Mouse (Mus musculus) layer of hippocampus, postnatal 14 days (tissue): ENCODE data around the gene Stat5b. TPM values are rescaled to one million over a fixed set of nuclear protein-coding genes. Genes with fewer than 3 reads are reported as not detected.

ENCODE experiments used
- DNase-seq, 2 experiments: peaks; one replicate each; pipeline ENCODE4 v3.0.0; 2021 to 2022; ENCODE audit warnings: low spot score in 2 of 2, mixed read lengths in 1 of 2
- total RNA-seq, 2 experiments: library from RNA; stranded (reverse); gene quantifications; 2 replicates each; pipeline ENCODE4 v1.2.3; 2021

Stat5b gene
- total RNA-seq, 2 experiments from 2014 or later: 12.5 to 16.2 TPM

DNA sequence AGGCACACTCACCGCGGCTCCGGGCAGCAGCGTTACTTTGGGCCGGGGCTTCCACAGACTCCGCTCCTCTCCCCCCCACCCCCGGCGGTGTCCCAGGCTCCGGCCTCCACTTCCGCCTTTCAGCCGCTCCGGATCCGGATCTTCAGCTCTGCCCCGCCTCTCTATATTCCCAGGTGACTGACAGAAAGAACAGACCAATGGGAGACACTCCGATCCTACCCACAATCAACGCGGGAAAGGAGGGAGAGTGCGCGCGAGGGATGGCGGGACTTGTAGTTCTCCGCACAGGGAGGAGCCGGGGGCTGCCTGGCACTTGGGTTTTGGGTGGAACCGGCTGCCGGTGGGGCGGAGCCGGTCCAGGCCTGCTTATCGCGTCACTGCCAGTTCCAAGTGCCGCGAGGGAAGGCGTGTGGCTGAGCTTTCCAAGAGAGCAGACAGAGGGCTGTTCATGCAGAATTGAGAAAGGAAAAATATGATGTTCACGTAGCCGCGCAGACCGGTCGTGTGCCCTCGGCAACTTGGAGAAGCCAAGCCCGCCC, 112.4 kb downstream of the Stat5b start, which contains the start of gene Rab5c:
TSS of gene Rab5c (minus strand) at position 150 of the 539 bp plus-strand sequence.
- DNase-seq: peak; percentile 97 to 99

DNA sequence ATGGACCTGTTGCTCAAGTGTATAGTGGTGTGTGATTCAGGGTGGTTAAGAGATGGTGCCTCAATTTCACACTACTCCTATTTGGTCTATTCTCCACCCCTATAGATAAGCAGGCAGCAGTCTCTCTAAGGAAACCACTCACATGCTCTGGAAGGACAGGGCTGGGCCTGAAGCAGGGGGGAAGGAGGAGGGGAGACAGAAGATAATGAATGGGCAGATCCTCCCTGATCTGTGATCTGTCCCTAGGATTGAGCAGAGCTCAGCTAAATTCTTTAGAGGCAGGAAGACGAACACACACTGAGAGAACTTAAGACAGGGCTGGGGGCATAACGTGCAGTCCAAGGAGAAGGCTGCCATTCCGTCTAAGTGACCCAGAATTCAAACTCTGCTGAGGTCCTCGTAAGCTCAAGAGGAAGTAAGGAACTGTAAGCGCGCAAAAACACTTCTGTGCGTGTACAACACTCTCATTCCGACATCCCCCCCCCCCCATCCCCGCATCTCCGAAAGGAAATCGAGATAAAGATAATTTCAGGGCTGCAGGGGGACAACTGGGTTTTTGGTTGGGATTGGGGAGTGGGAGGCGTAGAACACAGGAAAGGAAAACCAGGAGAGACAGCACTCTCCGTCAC, 113.3 kb downstream of the Stat5b start:
- DNase-seq: no peak

DNA sequence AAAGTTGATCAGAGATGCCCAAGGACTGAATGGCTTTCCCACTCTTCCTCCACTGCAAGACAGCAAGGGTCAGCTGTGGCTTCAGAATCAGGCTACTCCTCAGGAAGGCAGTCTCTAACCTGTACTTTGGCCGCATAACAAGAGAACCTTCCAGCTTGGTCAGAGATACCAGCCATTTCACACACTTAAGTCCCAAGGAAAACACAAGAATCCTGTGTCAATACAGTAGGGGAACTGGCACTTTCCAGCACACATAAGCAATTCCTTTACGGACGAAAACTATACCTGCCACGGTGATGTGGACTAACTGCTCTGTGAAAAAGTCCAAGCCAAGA, 113.8 kb downstream of the Stat5b start:
- no peak for DNase-seq

DNA sequence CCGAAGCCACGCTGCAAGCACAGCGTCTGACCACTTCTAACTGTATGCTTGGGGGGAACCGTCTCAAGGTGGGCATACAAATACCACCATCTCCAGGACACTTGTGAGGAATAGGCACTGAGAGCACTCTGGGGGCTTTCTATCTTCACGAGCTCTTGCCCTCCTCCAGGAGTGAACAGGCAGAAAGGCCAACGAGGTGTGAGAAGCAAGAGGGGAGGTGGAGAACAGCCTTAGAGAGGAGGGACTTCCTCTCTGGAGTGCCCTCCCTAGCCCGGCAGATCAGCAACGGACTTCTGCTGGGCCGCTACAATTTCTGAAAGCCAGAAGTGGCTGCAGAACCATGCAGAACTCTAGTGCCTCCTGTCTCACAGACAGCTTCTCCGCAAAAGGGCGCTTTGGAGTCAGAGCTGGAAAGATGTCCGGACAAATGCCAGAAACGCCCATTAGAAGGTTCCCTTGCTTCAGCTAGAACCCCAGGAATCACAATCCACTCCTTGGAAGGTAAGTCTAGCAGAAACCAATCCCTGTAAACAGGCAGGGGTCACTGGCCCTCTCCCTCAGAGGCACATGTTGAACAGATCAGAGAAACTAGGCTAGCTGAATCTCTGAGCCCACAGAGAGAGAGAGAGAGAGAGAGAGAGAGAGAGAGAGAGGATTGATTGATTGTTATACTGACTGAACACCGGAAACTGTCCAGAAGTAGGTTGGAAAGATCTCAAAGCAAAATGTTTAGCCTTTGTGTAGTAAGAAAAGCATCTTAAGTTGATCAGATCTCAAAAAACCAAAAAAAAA, 114.4 kb downstream of the Stat5b start:
- no peak for DNase-seq

DNA sequence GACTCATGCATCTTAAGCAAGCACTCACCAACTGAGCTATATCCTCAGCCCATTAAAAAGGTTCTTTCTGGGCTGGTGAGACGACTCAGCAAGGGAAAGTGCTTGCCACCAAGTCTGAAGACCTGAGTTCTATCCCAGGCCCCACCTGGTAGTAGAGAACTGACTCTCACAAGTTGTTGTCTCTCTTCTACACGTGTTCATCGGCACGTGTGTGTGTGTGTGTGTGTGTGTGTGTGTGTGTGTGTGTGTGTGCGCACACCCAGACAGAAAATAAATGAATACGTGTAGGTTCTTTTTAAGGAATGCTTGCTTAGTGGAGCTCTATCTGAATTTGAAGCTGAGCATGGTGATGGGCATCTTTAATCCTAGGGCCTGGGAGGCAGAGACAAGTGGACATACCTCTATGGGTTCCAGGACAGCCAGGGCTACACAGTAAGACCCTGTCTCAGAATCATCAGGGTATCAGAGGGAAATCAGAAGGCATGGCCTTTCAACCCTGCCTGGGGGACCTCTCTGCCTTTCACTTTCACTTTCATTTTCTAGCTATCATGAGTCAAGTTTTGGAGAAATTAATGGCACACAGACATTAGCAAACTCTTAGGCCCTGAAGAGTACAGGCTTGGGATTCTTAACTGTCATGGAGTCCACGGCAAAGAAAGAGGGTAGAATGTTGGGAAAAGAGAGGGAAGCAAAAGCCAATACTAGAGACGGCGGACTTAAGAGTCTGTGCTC, 115.2 kb downstream of the Stat5b start:
- no peak for DNase-seq

Other genes with a start within 250 kb of the Stat5b start
- 10 to 100 TPM; 22.8 to 23.0 TPM for gene Nkiras2, start 231.5 kb downstream of the Stat5b start, total RNA-seq
- 100 to 1,000 TPM; 237 to 253 TPM for gene Dnajc7, start 230.6 kb downstream of the Stat5b start, total RNA-seq
- 1 to 10 TPM in 1 of 2 experiments, under 1 TPM in 1; 0.17 to 1.2 TPM for gene Zfp385c, start 158.3 kb downstream of the Stat5b start, total RNA-seq
- gene Dhx58, start 146.5 kb downstream of the Stat5b start, total RNA-seq: 1 to 10 TPM in 1 of 2 experiments, under 1 TPM in 1; 0.93 to 1.4 TPM
- 10 to 100 TPM; 54.5 to 59.7 TPM for gene Kat2a, start 138.3 kb downstream of the Stat5b start, total RNA-seq
- not detected for gene Hspb9, start 136.9 kb downstream of the Stat5b start, total RNA-seq
- gene Rab5c, start 112.5 kb downstream of the Stat5b start, total RNA-seq: 100 to 1,000 TPM; 145 to 150 TPM
- gene Kcnh4, start 90.8 kb downstream of the Stat5b start, total RNA-seq: 1 to 10 TPM; 1.0 to 1.3 TPM
- gene Hcrt, start 87.8 kb downstream of the Stat5b start, total RNA-seq: not detected
- 1 to 10 TPM; 7.0 to 8.7 TPM for gene Ghdc, start 79.8 kb downstream of the Stat5b start, total RNA-seq
- 1 to 10 TPM; 4.4 to 5.1 TPM for gene Stat5a, start 8.6 kb upstream of the Stat5b start, total RNA-seq
- gene Stat3, start 88.8 kb upstream of the Stat5b start, total RNA-seq: 10 to 100 TPM; 34.9 to 36.4 TPM
- 10 to 100 TPM; 16.3 to 21.5 TPM for gene Cavin1, start 120.2 kb upstream of the Stat5b start, total RNA-seq
- 100 to 1,000 TPM; 451 to 457 TPM for gene Atp6v0a1, start 158.7 kb upstream of the Stat5b start, total RNA-seq
- gene Naglu, start 219.3 kb upstream of the Stat5b start, total RNA-seq: 10 to 100 TPM in 1 of 2 experiments, 1 to 10 TPM in 1; 9.3 to 10.3 TPM
- gene Hsd17b1, start 227.7 kb upstream of the Stat5b start, total RNA-seq: under 1 TPM; 0.38 to 0.81 TPM
- gene Coasy, start 231.8 kb upstream of the Stat5b start, total RNA-seq: 10 to 100 TPM; 32.6 to 35.7 TPM
- 10 to 100 TPM; 46.3 to 49.6 TPM for gene Mlx, start 236.6 kb upstream of the Stat5b start, total RNA-seq
- 1 to 10 TPM; 2.7 to 4.9 TPM for gene Psmc3ip, start 244.7 kb upstream of the Stat5b start, total RNA-seq